Mouse (Mus musculus): Measurements from ENCODE around the gene Tbc1d2.
"Not testable (repeated sequence)": the region's sequence is repeated elsewhere in the genome, so short reads cannot be mapped to it uniquely, and the experiment has no call there.

Gene Tbc1d2

DNA sequence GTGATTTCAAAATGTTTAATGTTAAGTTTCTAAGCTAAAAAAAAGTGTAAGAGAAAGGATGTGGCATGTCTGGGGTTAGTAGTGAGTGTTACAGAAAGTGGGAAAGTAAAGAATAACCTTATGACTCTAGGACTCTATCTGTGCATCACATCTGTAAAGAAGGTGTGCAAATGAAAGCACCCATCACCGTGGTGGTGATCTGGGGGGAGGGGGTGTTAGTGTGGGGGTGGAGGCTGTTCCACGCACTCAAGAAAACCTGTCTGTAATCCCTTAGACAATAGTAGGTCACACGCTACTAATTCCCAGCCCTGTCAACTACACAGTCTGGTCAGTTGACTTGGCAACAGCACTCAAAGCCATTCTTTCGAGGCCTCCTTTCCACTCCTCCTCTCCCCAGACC is 8.7 kb downstream of the Tbc1d2 start:
- DNase-seq: no peak

DNA sequence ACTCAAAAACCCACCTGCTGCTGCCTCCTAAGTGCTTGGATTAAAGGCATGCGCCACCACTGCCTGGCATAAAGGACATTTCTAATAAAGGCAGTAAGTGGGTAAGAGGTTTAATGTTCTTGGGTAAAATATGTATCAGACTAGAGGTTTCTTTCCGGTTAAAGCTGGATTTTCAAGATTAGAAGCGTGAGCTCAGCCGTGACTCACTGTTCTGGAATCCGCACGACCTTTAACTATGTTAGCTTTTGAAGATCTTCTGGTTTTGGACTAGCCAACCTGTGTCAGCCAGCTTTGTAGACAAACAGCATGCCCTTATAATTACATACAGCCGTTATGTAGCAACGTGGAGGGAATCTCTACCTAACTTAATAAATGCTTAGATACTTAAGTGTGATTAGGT is 10.1 kb downstream of the Tbc1d2 start:
- DNase-seq: no peak

DNA sequence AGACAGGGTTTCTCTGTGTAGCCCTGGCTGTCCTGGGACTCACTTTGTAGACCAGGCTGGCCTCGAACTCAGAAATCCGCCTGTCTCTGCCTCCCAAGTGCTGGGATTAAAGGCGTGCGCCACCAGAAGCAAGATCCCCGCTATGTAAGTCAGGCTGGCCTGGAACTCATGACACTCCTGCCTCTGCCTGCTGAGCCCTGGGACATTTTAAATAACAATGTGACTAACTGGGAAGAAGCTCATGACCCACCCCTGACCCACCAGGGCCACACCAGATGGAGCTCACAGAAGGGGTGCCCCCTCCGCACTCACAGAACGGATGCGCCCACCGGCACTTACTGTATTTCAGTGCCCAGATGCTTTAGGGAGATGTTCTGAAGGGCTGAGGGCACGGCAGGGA is 12.8 kb downstream of the Tbc1d2 start:
- not testable (repeated sequence) for DNase-seq

DNA sequence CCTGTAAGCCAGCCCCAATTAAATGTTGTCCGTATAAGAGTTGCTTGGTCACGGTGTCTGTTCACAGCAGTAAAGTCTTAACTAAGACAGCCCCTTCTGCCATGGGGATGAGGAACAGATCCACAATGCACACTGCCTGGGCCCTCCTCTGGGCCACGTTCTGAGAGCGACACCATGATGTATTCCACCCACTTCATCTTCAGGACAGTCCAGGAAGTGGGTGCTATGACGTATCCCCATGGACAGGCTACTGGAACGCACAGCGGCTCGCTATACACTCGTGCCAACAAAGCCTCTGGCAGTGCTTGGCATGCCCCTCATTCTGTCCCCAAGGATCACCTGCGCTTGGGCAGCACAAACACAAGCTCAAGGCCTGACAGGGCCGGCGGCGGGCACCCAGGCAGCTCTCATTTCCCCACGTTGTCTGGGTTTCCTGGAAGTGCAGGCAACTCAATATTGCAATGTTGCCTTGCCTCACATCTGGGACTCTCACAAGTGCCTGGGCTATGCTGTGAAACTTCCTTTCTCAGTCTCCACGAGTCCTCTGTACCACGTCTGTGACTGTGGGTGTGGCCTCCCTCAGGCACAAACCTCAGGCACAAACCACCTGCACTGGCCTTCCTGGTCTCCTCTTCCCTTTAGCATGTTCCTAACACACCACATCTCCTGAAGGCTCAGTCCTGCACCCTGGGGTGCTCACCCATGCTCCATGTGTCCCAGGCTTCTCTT is 14.1 kb downstream of the Tbc1d2 start:
- DNase-seq: no peak

DNA sequence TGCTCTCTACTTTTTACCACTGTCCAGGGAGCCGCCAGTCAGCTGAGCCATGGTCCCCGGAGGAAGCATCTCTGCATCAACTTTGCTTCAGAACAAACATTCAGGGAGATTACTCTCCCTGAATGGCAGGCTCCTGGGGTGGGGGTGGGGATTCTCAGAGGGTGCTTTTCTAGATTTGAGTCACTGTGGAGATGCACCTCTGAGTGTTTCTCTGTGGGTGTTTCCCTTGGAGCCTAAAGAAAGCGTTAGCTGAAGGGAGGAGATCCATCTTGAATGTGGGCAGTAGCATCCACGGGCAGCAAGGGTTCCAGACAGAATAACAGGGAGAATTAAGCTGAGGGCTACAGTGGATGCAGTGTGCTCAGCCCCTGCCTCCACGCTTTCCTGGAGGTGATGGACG is 15.1 kb downstream of the Tbc1d2 start:
- DNase-seq: no peak

DNA sequence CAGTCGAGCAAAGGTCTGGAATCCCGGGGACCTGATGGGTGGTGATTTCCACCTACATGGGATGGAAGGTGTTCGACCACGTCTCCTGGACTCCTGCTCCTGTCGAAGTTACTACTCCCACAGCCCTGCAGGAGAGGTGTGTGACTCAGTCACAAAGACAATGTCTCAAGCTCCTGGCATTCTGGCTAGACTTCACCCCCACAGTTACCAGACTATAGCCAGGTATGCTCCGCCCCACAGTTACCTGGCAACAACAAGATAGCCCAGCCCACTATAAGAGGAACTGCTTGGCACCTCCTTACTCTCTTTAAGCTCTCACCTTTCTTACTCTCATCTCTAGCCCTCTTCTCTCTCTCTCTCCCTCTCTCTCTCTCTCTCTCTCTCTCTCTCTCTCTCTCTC is 16.4 kb downstream of the Tbc1d2 start:
- DNase-seq: not testable (repeated sequence)

DNA sequence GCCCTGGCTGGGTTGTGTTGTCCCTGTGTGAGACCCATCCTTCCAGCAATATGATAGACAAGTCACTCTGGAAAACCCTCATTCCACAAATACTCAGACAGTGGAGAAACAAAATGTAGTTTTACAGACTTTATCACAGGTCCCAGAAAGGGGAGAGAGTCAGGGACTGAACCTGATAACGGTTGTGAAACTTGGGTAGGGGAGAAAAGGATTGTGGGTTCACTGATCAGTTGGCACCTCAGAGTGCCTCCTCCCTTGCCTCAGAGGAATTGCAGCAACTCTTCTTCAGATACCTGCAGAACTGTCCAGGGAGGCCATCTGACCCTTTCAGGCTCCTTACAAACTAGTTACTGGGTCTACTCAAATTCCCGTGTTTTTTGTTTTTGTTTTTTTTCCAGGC is 17.5 kb downstream of the Tbc1d2 start:
- DNase-seq: no peak

DNA sequence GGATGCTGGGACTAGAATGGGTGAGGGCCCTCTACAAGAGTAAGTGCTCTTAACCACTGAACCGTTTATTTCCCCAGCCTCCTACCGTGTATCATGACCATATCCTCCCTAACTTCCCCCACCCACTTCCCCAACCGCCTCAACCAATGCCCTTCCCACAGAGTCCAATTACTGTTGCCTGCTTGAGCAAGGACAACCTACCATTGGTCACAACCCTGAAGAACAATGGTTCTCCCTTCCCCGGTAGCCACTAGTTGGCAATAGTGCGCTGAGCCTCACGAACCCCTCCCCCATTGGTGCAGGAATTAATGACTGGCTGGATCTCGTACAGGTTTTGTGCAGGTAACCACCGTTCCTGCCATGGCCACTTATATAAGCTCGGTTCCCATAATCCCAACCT is 19.6 kb downstream of the Tbc1d2 start:
- DNase-seq: peak in 1 of 2 experiments; percentile 55

DNA sequence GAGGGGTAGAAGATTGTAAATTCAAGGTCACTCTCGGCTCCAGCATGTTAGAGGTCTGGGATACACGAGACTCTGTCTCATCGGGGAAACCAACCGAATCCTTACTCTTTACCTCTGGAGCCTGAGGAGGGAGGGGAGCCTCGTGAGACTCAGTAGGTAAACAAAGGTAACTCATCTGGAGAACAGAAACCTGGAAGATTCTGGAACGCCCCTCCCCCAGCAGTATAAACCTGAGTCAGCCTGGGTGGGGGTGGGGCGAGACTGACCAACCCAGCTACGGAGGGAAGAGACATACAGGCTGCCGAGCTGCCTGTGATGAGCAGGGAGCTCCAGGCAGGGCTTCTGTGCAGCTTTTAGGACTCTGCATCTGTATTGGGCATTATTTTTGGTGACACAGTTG is 21.1 kb downstream of the Tbc1d2 start:
- DNase-seq: no peak

DNA sequence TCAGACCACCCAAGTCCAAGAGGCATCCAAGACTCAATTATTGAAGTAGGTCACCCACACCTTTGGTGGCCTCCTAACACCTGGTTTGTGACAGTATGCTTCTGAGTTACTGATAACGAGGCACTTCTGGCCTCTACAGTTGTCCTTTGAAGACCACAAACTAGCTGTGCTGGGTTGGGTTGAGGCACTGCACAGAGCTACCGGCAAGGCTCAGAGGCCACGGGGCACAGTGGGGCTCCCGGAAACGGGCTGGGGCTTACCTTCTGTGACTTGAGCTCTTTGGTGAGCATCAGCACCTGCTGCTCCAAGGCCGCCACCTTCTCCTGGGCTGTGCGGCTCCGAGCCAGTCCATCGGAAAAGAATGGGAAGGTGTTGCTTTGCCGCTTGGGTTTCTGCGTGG is 21.9 kb downstream of the Tbc1d2 start:
- no peak for DNase-seq

DNA sequence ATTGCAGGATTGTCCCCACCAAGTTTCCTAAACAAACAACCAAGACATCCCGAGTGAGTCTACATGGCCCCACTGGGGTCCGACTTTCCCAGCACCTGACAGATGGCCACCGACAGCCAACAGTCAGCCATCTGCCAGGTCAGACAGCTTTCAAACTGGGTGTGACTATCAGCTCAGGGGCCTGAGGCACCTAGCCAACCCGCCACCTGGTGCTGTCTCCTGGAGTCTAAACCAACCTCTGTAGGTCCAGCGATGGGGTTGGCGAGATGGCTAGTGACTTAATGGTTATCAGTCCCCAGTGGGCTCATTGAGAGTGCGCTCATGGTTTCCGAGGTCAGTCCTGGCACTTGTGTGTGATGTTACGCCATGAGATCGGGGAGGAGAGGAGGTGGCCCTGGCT is 24.9 kb downstream of the Tbc1d2 start:
- peak; percentile 82 to 89 for DNase-seq

DNA sequence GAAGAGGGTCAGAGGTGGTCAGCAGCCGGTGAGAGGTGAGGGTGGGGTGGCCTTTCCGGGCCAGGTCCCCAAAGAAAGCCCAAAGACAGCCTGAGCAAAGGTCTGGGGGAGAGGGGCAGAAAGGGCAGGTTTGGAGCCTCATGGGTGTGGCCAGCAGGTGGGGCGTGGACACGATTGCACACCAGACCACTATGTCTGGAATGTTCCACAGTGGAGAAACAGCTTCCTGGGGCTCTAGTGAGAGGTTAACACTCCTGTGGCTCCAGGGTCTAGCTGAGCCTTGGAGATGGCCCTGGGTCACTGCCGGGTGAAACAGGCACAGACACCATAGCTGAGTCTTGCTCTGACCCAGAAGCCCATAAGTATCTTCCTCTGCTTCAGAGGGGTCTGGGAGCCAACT is 27.0 kb downstream of the Tbc1d2 start:
- no peak for DNase-seq

DNA sequence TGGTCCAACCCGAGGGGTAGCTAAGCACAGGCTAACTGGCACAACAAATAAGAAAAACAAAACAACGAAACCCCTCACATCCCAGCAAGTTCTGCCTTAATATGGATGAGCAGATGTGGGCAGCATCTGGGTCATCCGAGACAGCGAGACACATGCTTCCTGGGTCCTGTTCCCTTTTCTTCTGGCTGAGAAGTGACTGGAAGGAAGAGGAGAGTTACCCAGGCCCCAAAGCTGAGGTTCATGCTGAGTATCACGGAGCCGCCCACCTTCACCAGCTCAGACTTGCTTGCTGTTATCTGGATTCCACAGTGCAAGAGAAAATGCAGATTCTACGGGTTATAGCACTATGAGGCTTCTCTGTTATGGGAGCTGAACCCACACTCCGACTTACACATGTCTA is 29.1 kb downstream of the Tbc1d2 start:
- DNase-seq: no peak

DNA sequence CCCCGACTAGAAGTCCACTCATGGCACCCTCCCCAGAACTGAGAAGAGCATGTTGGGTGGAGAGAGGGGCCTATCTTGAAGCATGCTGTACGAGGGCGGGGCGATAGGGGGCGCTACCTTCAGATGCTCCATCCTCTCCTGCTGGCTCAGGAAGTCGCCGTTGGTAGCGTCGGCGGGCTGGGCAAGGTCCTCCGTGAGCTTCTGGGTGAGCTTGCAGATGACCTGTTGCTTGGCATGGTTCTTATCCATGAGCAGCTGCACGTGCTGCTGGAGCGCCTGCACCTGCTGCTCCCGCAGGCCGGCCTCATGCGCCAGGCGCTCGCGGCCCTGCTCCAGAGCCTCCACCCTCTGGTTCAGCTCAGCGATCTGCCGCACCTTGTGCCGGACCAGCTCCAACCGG is 29.7 kb downstream of the Tbc1d2 start:
- peak; percentile 41 to 81 for DNase-seq

DNA sequence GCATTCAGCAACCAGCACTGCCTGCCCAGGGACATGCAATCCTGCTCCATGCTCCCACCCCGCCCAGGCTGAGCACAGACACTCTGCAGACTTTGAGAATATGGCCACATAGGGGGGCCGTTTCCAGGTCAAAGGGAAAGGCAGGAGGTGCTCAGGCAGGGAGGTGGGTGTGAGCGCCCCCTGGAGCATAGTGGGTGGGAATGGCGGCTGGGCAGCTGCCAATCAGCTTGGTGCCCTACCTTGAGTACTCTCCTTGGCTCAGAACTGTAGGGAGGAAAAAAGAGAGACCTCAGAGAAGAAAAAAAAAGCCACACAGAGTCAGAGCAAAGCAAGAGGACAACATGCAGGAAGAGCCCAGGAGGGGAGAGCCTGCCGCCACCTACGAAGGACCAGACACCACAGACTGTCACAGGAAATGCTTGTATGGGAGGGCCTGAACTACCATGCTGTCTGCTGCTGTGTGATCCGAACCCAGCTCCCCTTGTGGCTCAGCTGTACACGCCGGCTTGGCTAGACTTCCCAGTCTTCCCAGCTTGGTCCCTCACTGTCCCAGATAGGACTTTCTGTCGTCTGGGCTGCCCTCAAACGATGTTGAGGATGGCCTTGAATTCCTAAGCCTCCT is 31.7 kb downstream of the Tbc1d2 start:
- no peak for DNase-seq

DNA sequence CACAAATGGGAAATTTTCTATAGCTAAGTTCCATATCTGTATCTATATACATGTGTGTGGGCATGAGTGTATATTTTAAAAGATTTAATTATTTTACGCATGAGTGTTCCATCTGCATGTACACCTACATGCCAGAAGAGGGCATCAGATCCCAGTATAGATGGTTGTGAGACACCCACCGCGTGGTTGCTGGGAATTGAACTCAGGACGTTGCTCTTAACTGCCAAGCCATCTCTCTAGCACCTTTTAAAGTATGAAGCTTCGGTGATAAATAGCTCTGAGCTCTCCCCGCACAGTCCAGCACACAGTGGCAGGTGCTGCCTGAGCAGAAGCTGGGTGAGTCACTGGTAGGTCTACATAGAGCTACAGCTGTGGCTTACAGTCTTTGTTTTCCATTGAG is 32.6 kb downstream of the Tbc1d2 start:
- DNase-seq: no peak

DNA sequence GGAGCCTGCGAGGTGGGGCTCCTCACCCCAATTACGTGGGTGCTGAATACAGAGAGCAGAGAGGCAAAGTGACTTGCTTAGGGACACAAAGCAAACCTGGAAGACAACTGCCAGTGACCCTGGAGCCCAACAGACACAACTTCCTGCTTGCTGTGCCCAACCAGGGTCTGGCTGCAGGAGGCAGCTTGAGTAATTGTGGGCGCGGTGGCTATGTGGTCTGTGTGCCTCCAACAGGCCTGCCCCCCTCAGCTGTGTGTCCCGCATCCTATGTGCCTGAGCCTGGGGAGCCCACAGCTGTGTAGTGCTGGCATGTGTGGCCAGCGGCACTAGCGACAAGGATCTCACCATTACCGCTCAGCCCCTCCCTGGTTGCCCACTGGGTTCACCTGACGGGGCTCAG is 35.4 kb downstream of the Tbc1d2 start:
- DNase-seq: no peak

DNA sequence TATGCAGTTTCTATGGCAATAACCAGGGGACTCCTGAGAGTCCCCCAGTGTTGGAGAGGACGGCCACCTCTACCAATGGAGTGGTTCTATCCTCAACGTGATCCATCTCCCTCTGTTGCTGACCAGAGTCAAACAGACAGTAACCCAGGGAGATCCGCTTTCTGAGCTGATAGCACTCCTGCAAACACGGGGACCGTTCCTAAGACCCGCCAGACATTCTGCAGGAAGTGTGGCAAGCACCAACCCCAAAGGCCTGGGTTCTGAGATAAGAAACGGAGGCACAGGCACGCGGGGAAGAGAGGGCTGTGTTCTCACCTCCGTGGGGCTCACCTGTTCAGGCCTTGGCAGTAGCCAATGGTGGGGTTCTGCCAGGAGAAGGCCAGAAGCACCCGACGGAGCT is 36.4 kb downstream of the Tbc1d2 start:
- DNase-seq: no peak

DNA sequence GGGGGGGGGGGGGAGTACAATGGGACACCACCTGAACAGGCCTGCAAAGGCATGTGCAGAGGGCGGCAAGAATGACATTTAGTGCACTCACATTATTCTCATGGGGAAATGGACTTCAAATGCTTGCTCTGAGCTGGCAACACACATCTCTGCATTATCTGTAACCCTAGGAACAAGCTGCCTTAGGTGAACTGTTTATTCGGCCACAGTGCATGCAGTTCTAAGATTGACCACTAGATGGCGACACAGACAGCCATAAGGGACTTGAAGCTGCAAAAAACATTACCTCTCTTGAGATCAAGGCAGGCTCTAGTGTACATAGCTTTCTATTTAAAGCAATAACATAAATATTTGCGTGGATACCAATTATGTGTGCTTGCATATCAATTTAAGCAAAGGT is 38.8 kb downstream of the Tbc1d2 start:
- DNase-seq: peak; percentile 96

DNA sequence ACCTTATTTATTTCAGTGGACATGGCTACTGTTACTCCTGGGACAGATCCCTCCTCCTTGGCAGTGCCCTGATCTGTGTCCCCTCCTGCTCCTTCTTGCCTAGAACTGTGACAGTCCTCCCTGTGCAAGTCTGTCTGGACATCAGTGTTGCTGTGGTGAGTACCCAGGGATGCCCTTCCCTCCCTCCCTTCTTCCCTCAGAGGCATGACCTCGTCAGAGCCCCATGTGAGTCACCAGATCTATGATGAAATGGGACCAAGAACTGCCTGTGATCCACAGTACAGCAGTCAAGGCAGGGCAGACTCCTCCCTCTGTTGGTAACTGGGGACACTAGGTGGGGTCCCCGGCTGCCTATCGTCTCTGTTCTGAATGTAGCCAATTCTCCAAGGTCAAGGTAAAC is 42.4 kb downstream of the Tbc1d2 start:
- no peak for DNase-seq

DNA sequence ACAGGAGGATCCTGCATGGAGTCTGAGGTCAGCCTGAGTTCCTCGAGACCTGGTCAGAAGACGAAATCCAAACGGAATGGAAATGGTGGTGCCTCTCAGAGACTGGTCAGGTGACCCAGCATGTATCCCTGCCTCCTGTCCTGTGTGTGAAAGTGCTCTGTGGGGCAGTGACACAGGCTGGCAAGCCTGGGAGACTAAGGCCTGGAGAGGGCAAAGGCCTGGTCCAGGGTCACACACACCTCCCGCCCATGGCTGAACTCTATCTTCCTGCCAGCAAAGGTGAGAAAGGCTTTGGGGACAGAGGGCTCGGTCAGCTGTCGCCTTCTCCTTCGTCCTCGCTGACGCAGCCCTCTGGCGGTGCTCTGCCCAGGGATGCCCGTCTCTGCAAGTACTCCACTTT is 44.6 kb downstream of the Tbc1d2 start:
- no peak for DNase-seq

DNA sequence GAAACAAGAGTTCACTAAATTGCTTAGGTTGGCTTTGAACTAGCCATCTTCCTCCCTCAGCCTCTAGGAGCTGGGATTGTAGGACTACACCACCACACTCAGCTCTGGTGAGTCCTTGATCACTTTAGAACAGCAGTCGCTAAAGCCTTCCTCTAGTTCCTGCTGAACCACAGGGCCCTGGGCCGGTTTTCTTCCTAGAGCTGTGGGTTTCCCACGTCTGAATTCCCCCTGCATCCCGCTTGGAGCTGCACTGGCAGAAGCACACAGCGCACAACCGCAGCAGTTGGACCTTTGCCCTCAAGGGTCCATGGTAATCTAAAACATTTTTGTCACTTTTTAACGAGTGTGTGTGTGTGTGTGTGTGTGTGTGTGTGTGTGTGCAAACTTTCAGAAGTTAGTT is 47.3 kb downstream of the Tbc1d2 start:
- DNase-seq: peak in 1 of 2 experiments; percentile 37

DNA sequence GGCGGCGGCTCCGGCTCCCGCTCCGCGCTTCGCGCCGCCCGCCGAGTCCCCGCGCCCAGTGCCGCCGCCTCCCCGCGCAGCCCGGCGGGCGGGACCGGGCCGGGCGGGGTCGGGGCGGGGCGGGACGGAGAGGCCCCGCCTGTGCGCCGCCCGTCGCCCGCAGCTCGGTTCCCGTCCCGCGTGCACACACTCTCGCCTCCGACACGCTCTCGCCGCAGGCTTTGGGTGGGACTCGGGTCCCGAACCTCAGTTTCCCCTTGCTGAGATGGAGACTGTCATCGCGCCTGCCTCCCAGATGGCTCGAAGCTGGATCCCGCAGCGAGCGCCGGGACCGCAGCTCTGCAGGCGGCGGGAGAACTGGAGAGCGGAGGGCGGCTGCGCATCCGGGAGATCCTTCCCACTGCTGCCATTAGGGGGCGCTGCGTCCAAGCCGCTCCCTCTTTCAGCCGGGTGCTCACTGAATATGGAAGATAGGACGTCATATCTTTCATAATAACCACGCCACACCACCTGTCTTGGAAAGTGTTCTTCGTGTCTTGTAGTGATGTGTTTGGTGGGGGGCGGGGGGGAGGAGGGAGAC is 48.1 kb downstream of the Tbc1d2 start, which contains the start of gene Coro2a:
Gene Coro2a, minus strand, starts transcription at position 359 of the 580 bp plus-strand sequence.
- DNase-seq: peak; percentile 95 to 96

DNA sequence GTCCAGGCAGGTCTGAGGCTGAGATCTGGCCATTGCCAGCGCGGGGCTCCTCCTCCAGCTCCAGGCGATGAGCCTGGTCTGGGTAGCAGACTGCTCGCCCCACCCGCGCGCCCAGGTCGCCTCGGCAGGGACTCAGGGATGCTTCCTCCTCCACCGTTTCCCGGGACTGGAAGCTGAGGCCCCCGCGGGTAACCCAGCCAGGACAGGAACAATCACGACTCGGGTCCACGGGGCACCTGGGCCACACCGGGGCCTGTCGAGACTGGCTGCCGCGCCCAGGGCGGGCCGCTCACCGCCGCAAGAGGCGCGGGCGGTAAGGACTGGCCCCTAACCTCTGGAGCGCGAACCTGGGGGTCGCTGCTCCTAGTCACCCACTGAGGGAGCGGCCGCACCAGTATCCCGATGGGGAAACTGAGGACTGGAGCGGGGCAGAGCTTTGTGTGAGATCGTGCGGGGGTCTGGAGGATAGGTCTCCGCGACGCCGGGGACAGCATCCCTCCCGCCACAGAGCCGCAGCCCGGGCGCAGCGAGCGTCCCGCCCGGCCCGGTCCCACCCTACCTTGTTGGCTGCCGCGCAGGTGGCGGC is 48.7 kb downstream of the Tbc1d2 start:
- peak; percentile 80 to 85 for DNase-seq
